Mouse (Mus musculus) E14TG2a.4 (cell line): ENCODE measurements around the gene Ppfibp1.

ENCODE experiments used
- CTCF ChIP-seq: conservative IDR thresholded peaks from 2 replicates; pipeline ENCODE4 v1.5.1; 2014; ENCODE audit warnings: low read length
- POU5F1 ChIP-seq: IDR thresholded peaks from 2 replicates; pipeline ENCODE4 v1.6.1; 2014; ENCODE audit warnings: low read length, borderline replicate concordance

- TF ChIP-seq CTCF: no peak
- no peak for TF ChIP-seq POU5F1
Measured at GRCm38 (mm10) chr6:146838863-146839262, 49.4 kb upstream of the Ppfibp1 start.
